Mouse (Mus musculus) kidney, postnatal 0 days (tissue): Measurements from ENCODE around the gene Olfr1466. TPM values are rescaled to one million over a fixed set of nuclear protein-coding genes. Genes with fewer than 3 reads are reported as not detected.

Experiments used
- ATAC-seq: fragments of 200-750 bp; cut with Nextera tagmentation; replicated peaks from 2 replicates; pipeline ENCODE4 v1.8.0; 2017; ENCODE audit warnings: low read depth, moderate number of reproducible peaks, moderate TSS enrichment, moderate library complexity; ENCODE audit not compliant: low FRiP score
- DNase-seq: peaks from one replicate; pipeline ENCODE4 v3.0.0-alpha.2; 2016; ENCODE audit warnings: low spot score
- H3K27ac ChIP-seq: fragments of 300-500 bp; sonication (generic); 2 replicates; pipeline ENCODE4 v1.5.1; 2014; ENCODE audit warnings: mild to moderate bottlenecking
- H3K27me3 ChIP-seq: fragments of 300-500 bp; sonication (generic); 2 replicates; pipeline ENCODE4 v1.6.1; 2014; ENCODE audit warnings: low read length, mixed read lengths; ENCODE audit not compliant: insufficient read depth
- H3K36me3 ChIP-seq: fragments of 300-500 bp; sonication (generic); 2 replicates; pipeline ENCODE4 v1.6.1; 2014; ENCODE audit warnings: low read length, mixed read lengths; ENCODE audit not compliant: insufficient read depth
- H3K4me1 ChIP-seq: fragments of 300-500 bp; sonication (generic); replicated peaks from 2 replicates; pipeline ENCODE4 v1.6.1; 2014; ENCODE audit warnings: antibody characterized with exemption, low read length, mixed read lengths; ENCODE audit not compliant: insufficient read depth
- H3K4me2 ChIP-seq: fragments of 300-500 bp; sonication (generic); 2 replicates; pipeline ENCODE4 v1.6.1; 2014; ENCODE audit warnings: mild to moderate bottlenecking, low read length, moderate library complexity, mixed read lengths
- H3K4me3 ChIP-seq: fragments of 300-500 bp; sonication (generic); replicated peaks from 2 replicates; pipeline ENCODE4 v1.5.1; 2014; ENCODE audit warnings: low read depth, low read length
- H3K9ac ChIP-seq: fragments of 300-500 bp; sonication (generic); 2 replicates; pipeline ENCODE4 v1.6.1; 2014; ENCODE audit warnings: low read depth, low read length
- H3K9me3 ChIP-seq: fragments of 300-500 bp; sonication (generic); replicated peaks from 2 replicates; pipeline ENCODE4 v1.6.1; 2016; ENCODE audit warnings: low read length, inconsistent platforms, mixed read lengths
- CTCF ChIP-seq: IDR thresholded peaks from 2 replicates; pipeline ENCODE4 v1.5.1; 2016; ENCODE audit warnings: antibody characterized with exemption, low read depth, mild to moderate bottlenecking, moderate library complexity
- WGBS: fragments of 180-500 bp; shearing (Covaris S2); extraction: QIAGEN DNeasy Blood & Tissue Kit; methylation state at CpG from one replicate; pipeline ENCODE4 v1.1.7; 2014; 5-methylcytosine and 5-hydroxymethylcytosine counted together
- polyA plus RNA-seq: library from polyadenylated mRNA; unstranded; fragments of >200 nt; fragmentation: Nextera tagmentation; extraction: Ambion mirVana; gene quantifications from 2 replicates; pipeline ENCODE4 v1.2.1, GENCODE M21; 2015

Gene Olfr1466
- polyA plus RNA-seq = not detected in 2 replicates

GRCm38 (mm10) chr19:13338562-13338961, at the start of gene Olfr1466:
Olfr1466 (plus strand) TSS chr19:13338862.
- ATAC-seq (no peak), DNase-seq (no peak)
- H3K4me3 ChIP-seq = no peak within 1 kb of the TSS
- H3K27me3 ChIP-seq = no peaks in the 10 kb centered on the region
- no peak within 1 kb of the TSS for H3K4me2 ChIP-seq
- no peak for TF ChIP-seq CTCF
- no peak within 1 kb of the TSS for H3K27ac ChIP-seq
- no peaks in the 10 kb centered on the region for H3K36me3 ChIP-seq
- no peaks in the 10 kb centered on the region for H3K4me1 ChIP-seq
- no peak within 1 kb of the TSS for H3K9ac ChIP-seq
- H3K9me3 ChIP-seq = no peaks in the 10 kb centered on the region; the same call in 1 of the 2 replicates
- 90% methylated on average over 2 of the region's 2 CpGs for WGBS

GRCm38 (mm10) chr19:13315441-13315840, 23.2 kb upstream of the Olfr1466 start, which contains the start of gene Olfr1465:
Olfr1465 (minus strand) TSS chr19:13315541.
- Histone ChIP-seq H3K4me3 (no peak within 1 kb of the TSS), H3K27me3 (no peaks in the 10 kb centered on the region), H3K4me2 (no peak within 1 kb of the TSS), H3K4me1 (no peaks in the 10 kb centered on the region), H3K27ac (no peak within 1 kb of the TSS), H3K9me3 (no peaks in the 10 kb centered on the region), H3K36me3 (no peaks in the 10 kb centered on the region), H3K9ac (no peak within 1 kb of the TSS)
- DNase-seq (no peak), ATAC-seq (no peak)
- TF ChIP-seq CTCF = no peak

- Histone ChIP-seq H3K4me3 (no peak within 1 kb of the TSS), H3K36me3 (no peaks in the 10 kb centered on the region), H3K27me3 (no peaks in the 10 kb centered on the region), H3K9me3 (no peaks in the 10 kb centered on the region; the same call in 1 of the 2 replicates), H3K4me1 (no peaks in the 10 kb centered on the region), H3K9ac (no peak within 1 kb of the TSS), H3K4me2 (no peak within 1 kb of the TSS), H3K27ac (no peak within 1 kb of the TSS)
- DNase-seq (no peak), ATAC-seq (no peak)
- 62% methylated on average over 2 of the region's 2 CpGs for WGBS
- no peak for TF ChIP-seq CTCF
Observed at GRCm38 (mm10) chr19:13361936-13362335, 23.3 kb downstream of the Olfr1466 start, which contains the start of gene Olfr1467. Olfr1467 (plus strand) TSS chr19:13362236.

Other genes starting within 250 kb of the Olfr1466 start
- gene Olfr1457, start 241.0 kb upstream of the Olfr1466 start, polyA plus RNA-seq = not detected in 2 replicates
- not detected in 2 replicates for gene Olfr1458, start 232.1 kb upstream of the Olfr1466 start, polyA plus RNA-seq
- not detected in 2 replicates for gene Olfr1459, start 189.3 kb upstream of the Olfr1466 start, polyA plus RNA-seq
- not detected in 2 replicates for gene Olfr1461, start 175.9 kb upstream of the Olfr1466 start, polyA plus RNA-seq
- not detected in 2 replicates for gene Olfr1462, start 153.1 kb upstream of the Olfr1466 start, polyA plus RNA-seq
- not detected in 2 replicates for gene Olfr1463, start 107.5 kb upstream of the Olfr1466 start, polyA plus RNA-seq
- not detected in 2 replicates for gene Olfr1465, start 23.3 kb upstream of the Olfr1466 start, polyA plus RNA-seq
- gene Olfr1467, start 23.4 kb downstream of the Olfr1466 start, polyA plus RNA-seq = not detected in 2 replicates
- gene Olfr1469, start 69.0 kb downstream of the Olfr1466 start, polyA plus RNA-seq = not detected in 2 replicates
- not detected in 2 replicates for gene Olfr1471, start 104.5 kb downstream of the Olfr1466 start, polyA plus RNA-seq
- not detected in 2 replicates for gene Olfr1472, start 117.2 kb downstream of the Olfr1466 start, polyA plus RNA-seq
- not detected in 2 replicates for gene Olfr1474, start 130.7 kb downstream of the Olfr1466 start, polyA plus RNA-seq
- not detected in 2 replicates for gene Olfr1475, start 141.3 kb downstream of the Olfr1466 start, polyA plus RNA-seq
- not detected in 2 replicates for gene Olfr1477, start 161.7 kb downstream of the Olfr1466 start, polyA plus RNA-seq
- gene Olfr1480, start 189.1 kb downstream of the Olfr1466 start, polyA plus RNA-seq = not detected in 2 replicates
- not detected in 2 replicates for gene Olfr1484, start 244.6 kb downstream of the Olfr1466 start, polyA plus RNA-seq